Mouse (Mus musculus) frontal cortex, postnatal 36 days (tissue): ENCODE measurements at regions not wholly inside any gene's neighbourhood (a gene's known extent, or its start where the extent isn't known, plus 50 kb on each side); places are given as distances from the start of the nearest gene placed in this dataset.

Source experiments
- DNase-seq, 2 experiments: peaks; one replicate each; pipeline ENCODE4 v3.0.0; 2022; ENCODE audit warnings: low spot score in 2 of 2

- DNase-seq = no peak
These were observed 303.2 kb downstream of the Olfm3 start for GRCm38 (mm10) chr3:115207072-115207471.

- DNase-seq = no peak
These were observed 308.0 kb downstream of the Olfm3 start for GRCm38 (mm10) chr3:115211841-115212240.

- DNase-seq = no peak
These were observed 309.6 kb downstream of the Olfm3 start for GRCm38 (mm10) chr3:115213477-115213876.

GRCm38 (mm10) chr3:115240497-115240896 is 336.6 kb downstream of the Olfm3 start:
- DNase-seq = no peak

GRCm38 (mm10) chr3:115252618-115253379 is 348.9 kb downstream of the Olfm3 start:
- DNase-seq = peak in 1 of 2 experiments; percentile 18

GRCm38 (mm10) chr3:115276207-115276606 is 372.3 kb downstream of the Olfm3 start:
- DNase-seq = no peak

DNA sequence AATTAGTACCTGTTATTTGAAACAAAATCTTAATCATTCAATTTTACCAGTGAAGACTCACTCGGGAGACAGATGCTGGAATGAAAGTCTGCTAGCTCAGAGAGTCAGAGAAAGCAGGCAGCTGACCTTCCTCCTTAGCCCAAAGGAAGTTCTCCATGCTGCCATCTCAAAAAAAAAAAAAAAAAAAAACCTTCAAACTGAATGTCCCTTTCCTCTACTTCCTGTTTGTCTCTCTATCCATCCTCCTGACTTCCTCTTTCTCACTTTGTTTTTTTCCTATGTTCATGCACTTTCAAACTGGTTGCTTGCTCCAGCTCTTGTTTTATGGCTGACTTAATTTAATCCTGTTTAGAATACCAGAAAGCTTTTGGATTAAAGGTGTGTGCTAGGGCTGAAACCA is 377.4 kb downstream of the Olfm3 start:
- no peak for DNase-seq

DNA sequence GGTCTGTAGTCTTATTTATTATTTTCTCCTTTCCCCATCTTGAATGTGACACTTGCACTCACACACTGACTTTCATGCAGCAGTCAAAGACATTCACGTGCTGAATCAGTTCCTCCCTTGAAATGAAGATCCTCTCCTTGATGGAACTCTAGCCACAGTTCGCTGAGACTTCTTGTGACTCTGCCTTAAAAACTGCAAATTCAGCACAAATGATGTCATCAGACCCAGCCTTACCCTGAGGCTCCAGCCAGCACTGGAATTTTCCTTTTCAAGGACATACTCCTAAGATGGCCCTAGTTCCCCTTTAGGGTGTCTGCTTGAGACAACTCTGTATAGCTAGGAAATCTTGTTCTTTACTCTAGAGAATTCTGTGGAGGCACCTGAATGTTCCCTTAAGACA is 380.6 kb downstream of the Olfm3 start:
- no peak for DNase-seq
